Mouse (Mus musculus) kidney, postnatal 25 days (tissue): Measurements from ENCODE around the gene Nlrc4.
"Not testable (repeated sequence)": the region's sequence is repeated elsewhere in the genome, so short reads cannot be mapped to it uniquely, and the experiment has no call there.

Experiments used
- DNase-seq, 2 experiments: peaks; one replicate each; pipeline ENCODE4 v3.0.0; 2021; ENCODE audit warnings: mixed read lengths in 2 of 2

Gene Nlrc4

DNA sequence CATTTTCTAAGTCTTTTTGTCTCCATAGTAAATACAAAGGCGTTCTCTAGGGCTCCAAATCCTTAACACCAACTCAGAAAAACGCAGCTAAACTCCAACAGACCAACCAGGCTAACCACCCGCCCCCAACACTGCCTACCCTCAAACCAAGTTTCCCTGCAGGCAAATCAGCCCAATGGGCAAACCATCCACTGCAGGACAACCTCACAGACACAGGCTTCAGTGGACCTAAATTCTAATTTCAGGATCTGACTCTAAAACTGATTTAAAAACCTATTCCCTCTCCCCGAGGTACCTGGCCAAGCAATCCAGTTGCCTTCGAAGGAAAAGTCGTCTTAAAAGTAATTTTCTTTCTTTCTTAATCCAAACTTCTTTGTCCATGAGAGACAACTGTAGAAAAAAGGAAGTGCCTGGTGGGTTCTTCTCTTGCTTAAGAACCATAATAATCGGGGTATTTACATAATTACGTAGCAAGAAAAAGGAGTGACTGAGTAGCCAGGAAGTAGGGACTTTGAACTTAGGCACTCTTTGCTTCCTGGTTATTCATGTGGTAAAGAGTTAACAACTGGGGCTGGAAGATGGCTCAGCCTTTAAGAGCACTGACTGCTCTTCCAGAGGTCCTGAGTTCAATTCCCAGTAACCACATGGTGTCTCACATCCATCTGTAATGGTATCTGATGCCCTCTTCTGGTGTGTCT is at the start of gene Nlrc4:
Gene Nlrc4 (minus strand): TSS at position 432 of the 698 bp plus-strand sequence.
- DNase-seq: no peak

DNA sequence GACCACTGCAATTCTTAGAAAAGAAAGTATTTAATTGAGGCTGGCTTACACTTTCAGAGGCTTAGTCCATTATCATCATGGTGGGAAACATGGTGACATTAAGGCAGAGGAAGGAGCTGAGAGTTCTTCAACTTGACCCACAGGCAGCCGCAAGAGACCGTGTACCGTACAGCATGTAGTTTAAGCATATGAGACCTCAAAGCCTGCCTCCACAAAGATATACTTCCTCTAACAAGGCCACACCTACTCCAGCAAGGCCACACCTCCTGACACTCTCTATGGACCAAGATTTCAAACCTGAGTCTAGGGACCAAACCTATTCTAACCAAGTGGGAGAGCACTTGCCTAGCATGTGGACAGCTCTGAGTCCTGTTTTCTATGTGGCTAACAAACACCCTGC is 49.7 kb upstream of the Nlrc4 start:
- DNase-seq: no peak

DNA sequence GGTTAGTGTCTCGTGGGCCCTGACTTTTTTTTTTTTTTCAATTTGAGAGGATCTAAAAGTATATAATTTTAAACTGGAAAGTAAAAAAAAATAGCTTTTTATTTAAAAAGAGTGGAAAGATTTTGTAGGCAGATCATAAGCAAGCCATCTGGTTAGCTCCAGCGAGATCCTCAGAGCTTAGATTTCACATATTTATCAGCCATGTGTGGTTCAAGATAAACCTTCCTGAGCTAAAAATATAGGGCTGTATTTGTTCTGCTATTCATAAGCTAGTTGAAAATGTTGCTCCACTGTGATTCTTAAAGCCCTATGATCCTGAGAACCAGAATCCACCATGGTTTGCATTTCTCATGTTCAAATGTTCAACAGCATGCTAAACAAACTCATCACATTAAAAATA is 49.0 kb upstream of the Nlrc4 start:
- DNase-seq: no peak

DNA sequence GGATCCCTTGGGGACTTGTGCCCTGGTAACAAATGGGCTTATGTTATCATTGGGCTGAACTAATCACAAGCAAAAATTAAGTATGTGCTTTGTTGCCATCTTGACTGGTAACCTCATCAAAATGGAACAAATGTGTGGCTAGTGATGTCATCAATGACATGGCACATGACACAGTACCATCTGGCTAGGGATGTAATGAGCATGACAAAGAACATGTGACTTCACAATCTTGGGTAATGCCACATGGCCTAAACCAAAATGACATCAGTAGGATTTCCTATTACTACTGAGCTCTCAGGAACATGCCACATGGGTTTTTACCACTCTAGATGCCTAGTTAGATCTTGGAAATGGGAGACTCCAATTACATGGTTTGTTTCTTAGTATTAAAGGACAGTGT is 42.1 kb upstream of the Nlrc4 start:
- no peak for DNase-seq

DNA sequence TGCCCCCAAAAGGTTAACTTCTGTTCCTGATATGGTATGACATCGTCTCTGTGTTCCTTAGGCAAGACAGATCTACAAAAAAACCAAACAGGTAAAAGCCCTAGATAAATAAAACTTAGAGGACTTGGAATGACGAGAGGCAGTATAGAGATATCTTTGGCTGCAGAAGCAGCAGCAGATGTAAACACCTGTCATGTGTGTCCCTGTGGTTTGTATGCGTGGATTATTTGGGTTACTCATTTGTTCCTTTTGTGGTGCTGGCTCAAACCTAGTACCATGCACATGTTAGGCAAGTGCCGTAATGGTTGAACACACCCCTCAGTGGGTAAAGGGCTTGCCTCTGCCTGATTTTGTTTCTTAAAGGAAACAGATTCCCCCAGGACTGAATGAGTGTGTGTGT is 41.3 kb upstream of the Nlrc4 start:
- no peak for DNase-seq

GRCm38 (mm10) chr17:74491565-74491964 is 32.6 kb upstream of the Nlrc4 start:
- no peak for DNase-seq

DNA sequence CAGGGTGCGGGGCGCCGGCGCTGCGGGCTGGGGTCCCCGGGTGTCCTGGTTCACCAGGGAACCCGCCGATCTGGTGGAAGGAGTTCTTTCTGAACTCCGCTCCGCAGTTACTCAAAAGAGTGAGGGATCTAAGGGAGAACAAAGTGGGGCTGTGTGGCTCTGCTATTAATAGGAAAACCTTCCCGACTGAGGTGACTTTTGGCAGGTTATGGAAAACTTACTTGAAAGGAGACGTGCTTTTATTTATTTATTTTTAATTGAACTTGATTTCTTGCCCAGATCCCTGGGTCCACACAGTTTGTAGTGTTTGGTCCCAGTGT is 30.9 kb upstream of the Nlrc4 start:
- no peak for DNase-seq

GRCm38 (mm10) chr17:74489024-74489900 is 30.3 kb upstream of the Nlrc4 start, which contains the start of gene Yipf4:
Yipf4 (plus strand) TSS chr17:74489493.
- DNase-seq: peak; percentile 98

GRCm38 (mm10) chr17:74480361-74481069 is 21.6 kb upstream of the Nlrc4 start:
- DNase-seq: no peak

DNA sequence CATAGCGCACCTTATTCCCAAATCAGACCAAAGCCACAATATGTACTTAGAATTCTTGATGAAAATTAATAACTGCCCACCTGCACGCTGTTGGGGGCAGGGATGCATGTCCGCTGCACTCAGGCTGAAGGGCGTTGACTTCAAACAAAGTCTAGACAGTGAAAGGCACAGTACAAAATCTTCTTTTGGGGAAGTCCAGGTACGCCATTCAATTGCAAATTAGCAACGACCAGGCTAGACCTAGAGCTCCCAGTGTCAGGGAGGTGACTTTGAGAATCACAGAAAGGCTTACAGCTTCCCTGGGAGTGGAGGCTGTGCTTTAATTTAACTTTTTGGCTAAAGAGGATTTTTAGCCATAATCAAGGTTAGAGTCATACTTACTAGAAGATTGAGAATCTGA is 11.2 kb upstream of the Nlrc4 start:
- DNase-seq: not testable (repeated sequence)

- DNase-seq: not testable (repeated sequence)
These were observed 9.0 kb upstream of the Nlrc4 start for GRCm38 (mm10) chr17:74467981-74468380.

- DNase-seq: no peak
These were observed 4.6 kb upstream of the Nlrc4 start for GRCm38 (mm10) chr17:74463510-74463909.

DNA sequence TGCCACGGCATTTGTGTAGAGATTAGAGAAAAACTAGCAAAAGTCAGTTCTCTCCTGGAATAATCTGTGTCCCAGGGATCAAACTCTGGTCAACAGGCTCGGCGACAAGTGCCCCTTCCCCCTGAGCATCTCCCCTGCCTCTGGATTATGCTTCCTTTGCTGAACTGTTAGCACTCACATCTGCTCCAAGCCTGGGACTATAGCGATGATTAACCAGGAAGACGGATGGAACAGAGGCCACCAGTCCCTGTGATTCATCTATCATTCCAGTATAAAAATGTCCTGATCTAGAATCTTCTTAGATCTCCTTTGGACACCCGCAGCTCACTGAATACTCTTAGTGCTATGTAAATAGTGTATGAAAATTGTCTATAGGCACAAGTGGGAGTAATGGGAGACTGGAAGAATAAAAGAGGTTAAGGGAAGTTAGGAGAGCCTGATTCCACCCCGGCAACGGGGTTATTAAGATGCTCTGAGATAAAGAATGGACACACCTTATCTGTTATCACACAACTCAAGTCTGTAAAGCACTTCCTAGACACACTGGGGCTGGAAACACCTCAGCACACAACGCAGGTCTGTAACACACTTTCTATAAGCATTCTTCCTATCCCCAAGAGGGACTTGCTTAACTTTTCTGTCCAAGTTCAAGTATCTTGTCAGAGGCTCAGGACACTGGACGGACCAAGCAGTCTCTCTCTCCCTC is 817 bp downstream of the Nlrc4 start:
- DNase-seq: no peak

- DNase-seq: no peak
These were observed 2.1 kb downstream of the Nlrc4 start for GRCm38 (mm10) chr17:74456825-74457224.

GRCm38 (mm10) chr17:74455426-74455825 is 3.5 kb downstream of the Nlrc4 start:
- no peak for DNase-seq

GRCm38 (mm10) chr17:74454660-74455059 is 4.3 kb downstream of the Nlrc4 start:
- no peak for DNase-seq

DNA sequence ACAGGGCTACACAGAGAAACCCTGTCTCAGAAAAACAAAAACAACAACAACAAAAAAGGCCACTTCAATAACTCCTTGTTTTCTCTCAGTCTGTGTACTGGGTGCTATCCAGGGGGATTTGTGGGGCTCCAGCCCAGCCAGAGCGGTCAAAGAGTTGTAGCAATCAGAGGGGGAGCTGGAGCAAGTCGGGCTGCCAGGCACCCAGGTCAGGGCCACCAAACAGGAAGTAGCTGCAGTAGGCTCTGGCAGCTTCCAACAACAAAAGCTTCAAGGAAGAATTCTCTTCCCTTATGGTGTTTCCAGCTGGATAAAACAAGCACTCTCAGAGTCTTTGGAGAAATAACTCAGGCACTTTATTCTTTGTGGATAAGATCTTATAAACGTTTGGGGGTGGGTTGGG is 5.0 kb downstream of the Nlrc4 start:
- DNase-seq: no peak

GRCm38 (mm10) chr17:74449776-74450175 is 9.2 kb downstream of the Nlrc4 start:
- no peak for DNase-seq

DNA sequence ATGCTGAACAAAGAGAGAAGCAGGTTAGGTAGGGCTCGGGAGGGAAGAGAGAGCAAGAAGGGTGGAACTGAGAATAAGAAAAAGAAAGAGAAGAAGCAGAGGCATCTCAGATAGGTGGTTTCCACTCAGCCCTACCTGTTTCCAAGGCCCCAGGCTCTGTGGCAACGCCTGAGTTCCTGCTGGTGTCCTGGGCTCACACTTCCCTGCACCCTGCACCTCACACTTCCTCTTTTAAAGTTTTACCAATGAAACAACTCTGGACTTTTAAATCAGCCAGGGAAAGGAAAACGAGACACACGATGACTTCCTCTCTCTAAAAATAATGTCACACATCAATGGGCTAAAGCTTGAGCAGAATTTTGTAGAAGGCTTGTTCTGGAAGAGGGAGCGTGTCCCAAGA is 18.5 kb downstream of the Nlrc4 start:
- no peak for DNase-seq

DNA sequence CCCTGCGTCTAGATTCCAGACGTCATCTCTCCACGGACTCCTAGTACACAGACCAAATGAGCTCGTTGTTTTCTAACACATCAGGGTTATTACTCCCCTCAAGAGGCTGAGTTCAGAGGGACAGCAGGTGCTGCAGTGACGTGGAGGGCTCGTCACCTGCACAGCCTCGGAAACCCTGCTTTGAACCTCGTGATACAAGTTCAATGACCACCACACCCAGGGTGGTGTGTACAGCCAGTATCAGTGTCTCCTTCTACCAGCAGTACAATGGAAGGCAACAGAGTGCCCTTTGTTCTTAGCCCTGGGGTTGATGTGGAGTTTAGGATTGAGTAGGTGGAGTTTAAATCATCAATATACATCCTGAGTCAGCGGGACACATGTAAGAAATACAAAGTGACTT is 21.2 kb downstream of the Nlrc4 start:
- no peak for DNase-seq

GRCm38 (mm10) chr17:74432631-74433030 is 26.3 kb downstream of the Nlrc4 start:
- DNase-seq: no peak

DNA sequence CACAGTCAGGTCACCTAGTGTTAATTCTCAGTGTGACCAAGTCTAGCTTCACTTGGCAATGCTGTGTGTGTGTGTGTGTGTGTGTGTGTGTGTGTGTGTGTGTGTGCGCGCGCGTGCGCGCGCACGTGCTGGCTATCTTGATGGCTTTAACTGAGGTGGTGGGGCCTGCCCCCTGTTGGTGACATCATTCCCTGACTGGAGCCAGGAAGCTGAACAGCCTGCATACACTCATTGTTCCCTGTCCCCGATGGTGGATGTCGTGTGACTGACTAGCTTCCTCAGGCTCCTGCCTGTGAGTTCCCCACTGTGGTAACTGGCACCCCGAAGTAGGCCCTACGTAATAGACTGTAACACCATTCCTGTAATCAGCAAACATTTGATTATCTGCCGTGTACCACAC is 27.5 kb downstream of the Nlrc4 start:
- DNase-seq: no peak

- no peak for DNase-seq
These were observed 28.9 kb downstream of the Nlrc4 start for GRCm38 (mm10) chr17:74430074-74430473.
